Mouse (Mus musculus) bone marrow macrophage, adult 2 months (primary cell): ENCODE results near the gene Platr25. TPM values are rescaled to one million over a fixed set of nuclear protein-coding genes. Genes with fewer than 3 reads are reported as not detected.
A peak's percentile ranks its signal among the peaks of the same experiment; 100 is the strongest.
"Not testable (repeated sequence)": the region's sequence is repeated elsewhere in the genome, so short reads cannot be mapped to it uniquely, and the experiment has no call there.

Experiments used
- H3K27ac ChIP-seq: 2 replicates; pipeline ENCODE4 v1.5.1; 2012; ENCODE audit warnings: low read depth, low read length; ENCODE audit not compliant: insufficient read depth
- H3K4me1 ChIP-seq: 2 replicates; pipeline ENCODE4 v1.6.1; 2012; ENCODE audit warnings: low read length; ENCODE audit not compliant: control insufficient read depth, insufficient read depth
- H3K4me3 ChIP-seq: 2 replicates; pipeline ENCODE4 v1.5.1; 2012; ENCODE audit warnings: mild to moderate bottlenecking, low read length, moderate library complexity; ENCODE audit not compliant: insufficient read depth
- CTCF ChIP-seq: IDR thresholded peaks from 2 replicates; pipeline ENCODE4 v1.5.1; 2012; ENCODE audit warnings: low read depth, mild to moderate bottlenecking, low read length, moderate library complexity
- POLR2A ChIP-seq: IDR thresholded peaks from 2 replicates; pipeline ENCODE4 v1.6.1; 2012; ENCODE audit warnings: mild to moderate bottlenecking, low read depth, low read length, borderline replicate concordance
- polyA plus RNA-seq: library from polyadenylated mRNA; stranded (reverse); fragments of >200 nt; gene quantifications from 2 replicates; pipeline ENCODE4 v1.2.4, GENCODE M21; 2012; ENCODE audit not compliant: missing spikeins, insufficient read depth, insufficient read length

Platr25 gene
- 14.9 and 18.6 TPM in 2 replicates for polyA plus RNA-seq

DNA sequence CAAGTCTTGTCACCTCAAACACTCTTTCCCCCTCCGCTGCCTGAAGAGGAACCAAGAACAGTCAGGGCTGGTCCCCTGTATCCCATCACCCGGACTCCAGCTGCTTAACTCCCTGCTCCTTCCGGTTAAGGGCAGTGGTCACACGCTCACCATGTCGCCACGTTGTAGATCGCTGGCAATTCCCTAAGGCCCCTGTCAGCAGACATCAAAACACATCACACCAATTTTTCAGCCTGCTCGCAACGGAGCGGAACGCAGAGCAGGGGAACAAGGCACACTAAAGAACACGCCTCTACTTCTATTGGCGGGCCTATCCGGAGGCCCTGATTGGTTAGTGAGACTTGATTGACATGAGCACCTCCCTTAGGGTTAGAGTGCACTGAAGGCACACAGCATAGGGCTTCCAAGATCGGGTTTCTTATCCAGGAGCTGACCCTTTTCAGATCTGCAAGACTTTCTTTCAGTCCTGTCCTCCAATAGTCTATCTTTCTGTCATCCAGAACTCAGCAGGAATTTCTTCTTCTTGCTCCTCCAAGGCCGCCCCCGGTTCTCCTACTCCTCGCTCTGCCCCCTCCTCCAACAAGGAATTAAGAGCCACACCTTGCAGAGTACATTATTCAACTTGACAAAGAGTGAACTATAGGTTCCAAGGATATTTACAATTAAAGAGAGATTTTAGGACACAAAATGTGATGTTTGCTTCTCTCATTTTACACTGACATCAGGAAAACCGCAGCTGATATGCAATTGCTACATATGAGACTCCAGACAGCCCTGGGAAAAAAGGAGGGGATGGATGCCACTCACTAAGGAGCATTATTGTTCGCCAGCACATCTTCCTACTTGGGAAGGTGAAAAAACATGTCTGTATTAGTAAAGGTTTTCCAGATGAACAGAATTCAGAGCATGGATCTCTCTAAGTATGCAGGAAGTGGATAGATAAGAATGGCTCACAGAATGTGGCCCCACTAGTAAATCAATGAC lies at the start of gene Platr25:
Gene Platr25 (minus strand): TSS at position 278 of the 984 bp plus-strand sequence.
- H3K4me1 ChIP-seq, H3K27ac ChIP-seq: not testable (repeated sequence)
- H3K4me3 ChIP-seq = peak within 1 kb of the TSS; percentile 77

DNA sequence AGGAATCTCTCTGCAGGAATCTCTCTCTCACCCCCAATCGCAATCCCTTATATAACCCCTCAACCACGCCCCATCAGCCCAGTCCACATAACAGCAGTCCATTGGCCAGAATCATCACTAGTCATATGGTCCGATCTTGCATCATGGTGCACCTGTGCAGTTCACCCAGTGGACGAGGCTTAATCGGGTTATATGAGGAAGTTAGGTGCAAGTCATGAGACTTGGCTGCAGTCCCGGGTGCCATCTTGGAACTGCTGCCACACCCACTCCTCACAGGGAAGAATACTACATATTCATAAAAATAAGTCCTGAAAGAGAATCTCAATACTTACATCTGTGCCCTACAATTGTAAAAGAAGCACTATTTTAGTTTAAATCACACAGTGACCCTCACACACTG lies 47.5 kb upstream of the Platr25 start:
- not testable (repeated sequence) for H3K27ac ChIP-seq, H3K4me1 ChIP-seq, H3K4me3 ChIP-seq

DNA sequence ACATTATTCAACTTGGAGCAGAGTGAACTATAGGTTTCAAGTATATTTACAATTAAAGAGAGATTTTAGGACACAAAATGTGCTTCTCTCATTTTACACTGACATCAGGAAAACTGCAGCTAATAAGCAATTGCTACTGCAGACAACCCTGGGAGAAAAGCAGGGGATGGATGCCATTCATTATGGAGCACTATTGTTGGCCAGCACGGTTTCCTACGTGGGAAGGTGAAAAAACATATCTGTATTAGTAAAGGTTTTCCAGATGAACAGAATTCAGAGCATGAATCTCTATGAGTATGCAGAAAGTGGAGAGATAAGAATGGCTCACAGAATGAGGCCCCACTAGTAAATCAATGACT lies 25.6 kb upstream of the Platr25 start:
- H3K4me3 ChIP-seq, H3K4me1 ChIP-seq: not testable (repeated sequence)

DNA sequence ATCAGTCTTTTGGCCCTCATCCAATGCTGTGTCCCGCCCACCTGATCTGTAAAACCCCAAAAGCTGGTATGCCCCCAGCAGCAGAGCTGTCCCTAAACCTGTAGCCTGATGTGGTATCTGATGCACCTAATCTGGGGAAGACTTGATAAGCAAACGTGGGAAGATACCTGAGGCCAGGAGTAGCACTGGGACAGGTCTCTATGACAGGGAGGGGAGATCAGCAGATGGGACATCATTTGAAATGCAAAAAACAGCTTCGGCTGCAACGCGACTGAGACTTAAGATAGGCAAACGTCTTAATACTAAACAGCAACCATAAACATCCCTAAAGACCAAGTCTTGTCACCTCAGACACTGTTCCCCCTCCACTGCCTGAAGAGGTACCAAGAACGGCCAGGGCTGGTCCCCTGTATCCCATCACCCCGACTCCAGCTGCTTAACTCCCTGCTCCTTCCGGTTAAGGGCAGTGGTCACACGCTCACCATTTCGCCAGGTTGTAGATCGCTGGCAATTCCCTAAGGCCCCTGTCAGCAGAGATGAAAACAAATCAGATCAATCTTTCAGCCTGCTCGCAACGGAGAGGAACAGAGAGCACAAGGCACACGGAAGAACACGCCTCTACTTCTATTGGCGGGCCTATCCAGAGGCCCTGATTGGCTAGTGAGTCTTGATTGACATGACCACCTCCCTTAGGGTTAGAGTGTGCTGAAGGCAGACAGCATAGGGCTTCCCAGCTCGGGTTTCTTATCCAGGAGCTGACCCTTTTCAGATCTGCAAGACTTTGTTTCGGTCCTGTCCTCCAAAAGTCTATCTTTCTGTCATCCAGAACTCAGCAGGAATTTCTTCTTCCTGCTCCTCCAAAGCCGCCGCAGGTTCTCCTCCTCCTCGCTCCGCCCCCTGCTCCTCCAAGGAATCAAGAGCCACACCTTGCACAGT lies 25.0 kb upstream of the Platr25 start, which contains the start of gene Gm5141:
Gene Gm5141 (minus strand): TSS at position 610 of the 936 bp plus-strand sequence.
- H3K4me1 ChIP-seq = not testable (repeated sequence)

More for the DNA sequence above, 25.6 kb upstream of the Platr25 start:
- not testable (repeated sequence) for H3K27ac ChIP-seq

DNA sequence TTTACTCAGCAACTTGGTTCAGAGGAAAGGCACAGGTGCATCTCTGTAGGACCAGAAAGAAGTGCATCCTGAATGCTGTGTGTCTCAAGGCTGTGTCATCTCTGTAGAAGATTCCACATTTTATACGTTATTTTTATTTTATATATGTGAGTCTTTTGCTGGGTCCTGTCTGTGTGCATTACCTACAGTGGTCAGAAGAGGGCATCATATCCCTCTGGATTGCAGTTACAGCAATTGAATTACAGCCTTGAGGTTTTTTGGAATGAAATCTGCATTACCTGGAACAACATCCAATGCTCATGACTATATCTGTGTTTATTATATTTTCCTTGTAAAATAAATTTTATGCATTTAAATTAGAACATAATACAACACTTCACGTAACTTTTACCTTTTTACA lies 3.3 kb upstream of the Platr25 start:
- H3K4me3 ChIP-seq = not testable (repeated sequence)

More for the DNA sequence above, 25.0 kb upstream of the Platr25 start, which contains the start of gene Gm5141:
- H3K4me3 ChIP-seq = peak within 1 kb of the TSS; percentile 72
- H3K27ac ChIP-seq = not testable (repeated sequence)

DNA sequence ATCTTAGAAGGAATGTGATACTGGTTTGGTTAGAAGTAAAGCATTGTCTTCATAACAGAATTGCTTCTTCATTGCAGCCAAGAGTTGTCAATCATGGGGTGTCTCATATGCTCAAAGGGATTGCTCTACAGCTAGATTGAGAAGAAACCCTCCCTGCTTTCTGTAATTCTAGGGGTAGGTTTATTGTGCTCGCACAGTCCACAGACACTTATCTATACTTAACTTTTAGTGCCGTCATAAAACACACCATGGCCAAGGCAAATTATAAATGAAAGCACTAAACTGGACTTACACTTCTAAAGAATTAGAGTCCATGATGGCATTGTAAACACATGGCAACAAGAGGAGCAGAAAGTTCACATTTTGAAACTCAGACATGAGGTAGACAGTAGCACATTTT lies 27.2 kb downstream of the Platr25 start:
- no peak overlapping the region for H3K4me3 ChIP-seq
- no peak overlapping the region for H3K27ac ChIP-seq
- TF ChIP-seq CTCF (no peak), POLR2A (no peak)
- no peaks in the 10 kb centered on the region for H3K4me1 ChIP-seq

More for the DNA sequence above, 3.3 kb upstream of the Platr25 start:
- not testable (repeated sequence) for H3K4me1 ChIP-seq, H3K27ac ChIP-seq

DNA sequence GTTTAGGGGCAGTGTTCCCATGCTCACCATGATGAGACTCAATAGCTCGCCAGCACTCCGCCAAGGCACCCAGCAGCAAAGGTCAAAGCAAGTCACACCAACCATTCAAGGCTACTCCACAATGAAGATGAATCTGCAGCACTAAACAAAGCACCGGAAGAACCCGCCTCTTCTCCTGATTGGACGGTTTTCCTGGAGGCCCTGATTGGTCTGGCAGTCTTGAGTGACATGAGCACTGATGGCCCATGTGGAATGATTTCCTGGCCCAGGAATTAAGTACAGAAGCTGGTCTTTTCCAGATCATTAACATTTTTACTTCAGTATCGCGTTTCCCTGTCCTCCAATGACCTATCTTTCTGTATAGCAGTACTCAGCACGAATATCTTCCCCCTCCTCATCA lies 47.9 kb downstream of the Platr25 start:
- not testable (repeated sequence) for H3K27ac ChIP-seq

DNA sequence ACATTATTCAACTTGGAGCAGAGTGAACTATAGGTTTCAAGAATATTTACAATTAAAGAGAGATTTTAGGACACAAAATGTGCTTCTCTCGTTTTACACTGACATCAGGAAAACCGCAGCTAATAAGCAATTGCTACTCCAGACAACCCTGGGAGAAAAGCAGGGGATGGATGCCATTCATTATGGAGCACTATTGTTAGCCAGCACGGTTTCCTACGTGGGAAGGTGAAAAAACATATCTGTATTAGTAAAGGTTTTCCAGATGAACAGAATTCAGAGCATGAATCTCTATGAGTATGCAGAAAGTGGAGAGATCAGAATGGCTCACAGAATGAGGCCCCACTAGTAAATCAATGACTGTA lies 75.2 kb downstream of the Platr25 start:
- not testable (repeated sequence) for H3K4me1 ChIP-seq, H3K27ac ChIP-seq
- H3K4me3 ChIP-seq = peak overlapping the region; percentile 49; the same call in 1 of the 2 replicates

More for the DNA sequence above, 47.9 kb downstream of the Platr25 start:
- H3K4me3 ChIP-seq, H3K4me1 ChIP-seq: not testable (repeated sequence)

DNA sequence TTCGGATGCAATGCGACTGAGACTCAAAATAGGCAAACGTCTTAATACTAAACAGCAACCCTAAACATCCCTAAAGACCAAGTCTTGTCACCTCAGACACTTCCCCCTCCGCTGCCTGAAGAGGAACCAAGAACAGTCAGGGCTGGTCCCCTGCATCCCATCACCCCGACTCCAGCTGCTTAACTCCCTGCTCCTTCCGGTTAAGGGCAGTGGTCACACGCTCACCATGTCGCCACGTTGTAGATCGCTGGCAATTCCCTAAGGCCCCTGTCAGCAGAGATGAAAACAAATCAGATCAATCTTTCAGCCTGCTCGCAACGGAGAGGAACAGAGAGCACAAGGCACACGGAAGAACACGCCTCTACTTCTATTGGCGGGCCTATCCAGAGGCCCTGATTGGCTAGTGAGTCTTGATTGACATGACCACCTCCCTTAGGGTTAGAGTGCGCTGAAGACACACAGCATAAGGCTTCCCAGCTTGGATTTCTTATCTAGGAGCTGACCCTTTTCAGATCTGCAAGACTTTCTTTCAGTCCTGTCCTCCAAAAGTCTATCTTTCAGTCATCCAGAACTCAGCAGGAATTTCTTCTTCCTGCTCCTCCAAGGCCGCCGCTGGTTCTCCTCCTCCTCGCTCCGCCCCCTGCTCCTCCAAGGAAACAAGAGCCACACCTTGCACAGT lies 75.8 kb downstream of the Platr25 start:
- H3K27ac ChIP-seq, H3K4me1 ChIP-seq: not testable (repeated sequence)
- peak overlapping the region; percentile 53 for H3K4me3 ChIP-seq

DNA sequence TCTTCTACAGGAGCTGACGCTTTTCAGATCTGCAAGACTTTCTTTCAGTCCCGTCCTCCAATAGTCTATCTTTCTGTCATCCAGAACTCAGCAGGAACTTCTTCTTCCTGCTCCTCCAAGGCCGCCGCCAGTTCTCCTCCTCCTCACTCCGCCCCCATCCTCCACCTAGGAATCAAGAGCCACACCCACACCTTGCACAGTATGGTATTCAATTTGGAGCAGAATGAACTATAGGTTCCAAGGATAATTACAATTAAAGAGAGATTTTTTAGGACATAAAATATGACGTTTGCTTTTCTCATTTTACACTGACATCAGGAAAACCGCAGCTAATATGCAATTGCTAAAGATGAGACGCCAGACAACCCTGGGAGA lies 107.2 kb downstream of the Platr25 start:
- no peaks in the 10 kb centered on the region for H3K4me1 ChIP-seq
- peak overlapping the region; percentile 65 for H3K4me3 ChIP-seq
- no peak overlapping the region for H3K27ac ChIP-seq
- TF ChIP-seq POLR2A (no peak), CTCF (no peak)

DNA sequence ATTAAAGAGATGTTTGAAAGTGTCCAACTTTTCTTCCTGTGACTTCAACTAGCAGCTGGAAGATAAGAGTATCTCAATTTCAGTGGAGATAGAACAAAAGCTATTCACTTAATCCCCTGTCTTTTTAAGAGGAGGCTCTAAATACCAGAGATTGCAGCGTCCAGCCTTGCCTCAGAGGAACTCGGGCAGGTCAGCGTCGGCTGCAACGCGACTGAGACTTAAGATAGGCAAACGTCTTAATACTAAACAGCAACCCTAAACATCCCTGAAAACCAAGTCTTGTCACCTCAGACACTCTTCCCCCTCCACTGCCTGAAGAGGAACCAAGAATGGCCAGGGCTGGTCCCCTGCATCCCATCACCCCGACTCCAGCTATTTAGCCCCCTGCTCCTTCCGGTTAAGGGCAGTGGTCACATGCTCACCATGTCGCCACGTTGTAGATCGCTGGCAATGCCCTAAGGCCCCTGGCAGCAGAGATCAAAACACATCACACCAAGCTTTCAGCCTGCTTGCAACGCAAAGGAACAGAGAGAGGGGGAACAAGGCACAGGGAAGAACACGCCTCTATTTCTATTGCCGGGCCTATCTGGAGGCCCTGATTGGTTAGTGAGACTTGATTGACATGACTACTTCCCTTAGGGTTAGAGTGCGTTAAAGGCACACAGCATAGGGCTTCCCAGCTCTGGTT lies 107.7 kb downstream of the Platr25 start:
- not testable (repeated sequence) for H3K27ac ChIP-seq, H3K4me1 ChIP-seq
- H3K4me3 ChIP-seq = peak overlapping the region; percentile 65

DNA sequence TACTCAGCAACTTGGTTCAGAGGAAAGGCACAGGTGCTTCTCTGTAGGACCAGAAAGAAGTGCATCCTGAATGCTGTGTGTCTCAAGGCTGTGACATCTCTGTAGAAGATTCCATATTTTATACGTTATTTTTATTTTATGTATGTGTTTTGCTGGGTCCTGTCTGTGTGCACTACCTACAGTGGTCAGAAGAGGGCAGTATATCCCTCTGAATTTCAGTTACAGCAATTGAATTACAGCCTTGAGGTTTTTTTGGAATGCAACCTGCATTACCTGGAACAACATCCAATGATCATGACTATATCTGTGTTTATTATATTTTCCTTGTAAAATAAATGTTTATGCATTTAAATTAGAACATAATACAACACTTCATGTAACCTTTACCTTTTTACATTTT lies 133.4 kb downstream of the Platr25 start:
- H3K27ac ChIP-seq, H3K4me3 ChIP-seq, H3K4me1 ChIP-seq: not testable (repeated sequence)

DNA sequence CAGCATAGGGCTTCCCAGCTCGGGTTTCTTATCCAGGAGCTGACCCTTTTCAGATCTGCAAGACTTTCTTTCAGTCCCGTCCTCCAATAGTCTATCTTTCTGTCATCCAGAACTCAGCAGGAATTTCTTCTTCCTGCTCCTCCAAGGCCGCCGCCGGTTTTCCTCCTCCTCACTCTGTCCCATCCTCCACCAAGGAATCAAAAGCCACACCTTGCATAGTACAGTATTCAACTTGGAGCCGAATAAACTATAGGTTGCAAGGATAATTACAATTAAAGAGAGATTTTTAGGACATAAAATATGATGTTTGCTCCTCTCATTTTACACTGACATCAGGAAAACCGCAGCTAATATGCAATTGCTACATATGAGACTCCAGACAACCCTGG lies 136.2 kb downstream of the Platr25 start:
- not testable (repeated sequence) for H3K4me1 ChIP-seq
- peak overlapping the region; percentile 67 for H3K4me3 ChIP-seq

More for the DNA sequence above, 136.2 kb downstream of the Platr25 start:
- not testable (repeated sequence) for H3K27ac ChIP-seq
